Mouse (Mus musculus): ENCODE data around the gene Dab2ip.

Gene Dab2ip

GRCm38 (mm10) chr2:35622261-35623103 lies 64.4 kb downstream of the Dab2ip start:
- no peak for DNase-seq (ENCODE audit: low spot score)

GRCm38 (mm10) chr2:35623104-35623377 lies 65.0 kb downstream of the Dab2ip start:
- no peak for DNase-seq (ENCODE audit: low spot score)

- DNase-seq (ENCODE audit: low spot score), result no peak
Observed at GRCm38 (mm10) chr2:35623431-35624148, 65.5 kb downstream of the Dab2ip start.

- no peak for DNase-seq (ENCODE audit: low spot score)
Observed at GRCm38 (mm10) chr2:35624380-35625006, 66.4 kb downstream of the Dab2ip start.

GRCm38 (mm10) chr2:35625007-35625380 lies 66.9 kb downstream of the Dab2ip start:
- no peak for DNase-seq (ENCODE audit: low spot score)

GRCm38 (mm10) chr2:35625526-35625925 lies 67.5 kb downstream of the Dab2ip start:
- no peak for DNase-seq (ENCODE audit: low spot score)

- DNase-seq (ENCODE audit: low spot score), result no peak
Observed at GRCm38 (mm10) chr2:35626181-35626727, 68.2 kb downstream of the Dab2ip start.

- no peak for DNase-seq (ENCODE audit: low spot score)
Observed at GRCm38 (mm10) chr2:35627298-35627898, 69.3 kb downstream of the Dab2ip start.

- no peak for DNase-seq (ENCODE audit: low spot score)
Observed at GRCm38 (mm10) chr2:35628052-35628451, 70.0 kb downstream of the Dab2ip start.

GRCm38 (mm10) chr2:35628656-35629055 lies 70.6 kb downstream of the Dab2ip start:
- no peak for DNase-seq (ENCODE audit: low spot score)

- DNase-seq (ENCODE audit: low spot score), result no peak
Observed at GRCm38 (mm10) chr2:35629126-35629525, 71.1 kb downstream of the Dab2ip start.

GRCm38 (mm10) chr2:35633392-35633791 lies 75.3 kb downstream of the Dab2ip start:
- no peak for DNase-seq (ENCODE audit: low spot score)

- no peak for DNase-seq (ENCODE audit: low spot score)
Observed at GRCm38 (mm10) chr2:35634963-35635362, 76.9 kb downstream of the Dab2ip start.

GRCm38 (mm10) chr2:35635541-35635940 lies 77.5 kb downstream of the Dab2ip start:
- no peak for DNase-seq (ENCODE audit: low spot score)

GRCm38 (mm10) chr2:35637880-35638535 lies 79.9 kb downstream of the Dab2ip start:
- DNase-seq (ENCODE audit: low spot score), result no peak

GRCm38 (mm10) chr2:35639799-35640198 lies 81.7 kb downstream of the Dab2ip start:
- DNase-seq (ENCODE audit: low spot score), result no peak

GRCm38 (mm10) chr2:35640576-35640975 lies 82.5 kb downstream of the Dab2ip start:
- DNase-seq (ENCODE audit: low spot score), result no peak

- DNase-seq (ENCODE audit: low spot score), result no peak
Observed at GRCm38 (mm10) chr2:35642224-35642623, 84.2 kb downstream of the Dab2ip start.

GRCm38 (mm10) chr2:35646553-35646952 lies 88.5 kb downstream of the Dab2ip start:
- DNase-seq (ENCODE audit: low spot score), result no peak

- DNase-seq (ENCODE audit: low spot score), result peak; percentile 60
Observed at GRCm38 (mm10) chr2:35649708-35650107, 91.6 kb downstream of the Dab2ip start.

GRCm38 (mm10) chr2:35651297-35651731 lies 93.2 kb downstream of the Dab2ip start:
- DNase-seq (ENCODE audit: low spot score), result no peak

GRCm38 (mm10) chr2:35652984-35653383 lies 94.9 kb downstream of the Dab2ip start:
- DNase-seq (ENCODE audit: low spot score), result no peak

All from yolk sac, embryonic 10.5 days (tissue).